Mouse (Mus musculus) Muller cell, postnatal 12 days (primary cell): ENCODE results near the gene Hoxa11.

Source experiments
- DNase-seq: peaks from one replicate; pipeline ENCODE4 v3.0.0-alpha.2; 2015; ENCODE audit errors: inconsistent ontology term

The Hoxa11 gene

GRCm38 (mm10) chr6:52245757-52246142 lies at the start of gene Hoxa11:
Gene Hoxa11, minus strand, starts transcription at chr6:52245810.
- no peak for DNase-seq

GRCm38 (mm10) chr6:52294616-52295015 lies 49.0 kb upstream of the Hoxa11 start:
- no peak for DNase-seq

DNA sequence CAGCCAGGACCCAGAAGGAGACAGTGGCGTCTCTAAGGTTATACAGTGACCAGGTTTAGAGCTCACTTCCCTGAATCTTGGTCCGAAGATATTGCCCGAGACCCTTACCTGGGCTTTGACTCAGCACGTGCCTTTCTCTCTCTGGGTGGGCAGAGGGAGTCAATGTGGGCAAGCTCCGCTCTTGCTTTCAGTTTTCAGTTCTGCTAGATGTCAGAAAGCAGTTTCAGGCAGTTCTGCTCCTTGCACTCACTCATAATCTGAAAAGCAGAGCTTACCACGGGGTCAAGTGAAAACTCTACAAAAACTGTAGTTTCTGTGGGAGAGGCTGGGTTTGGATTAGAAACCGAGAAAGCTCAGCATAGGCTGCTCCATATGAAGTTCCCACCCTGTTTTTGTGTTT lies 46.7 kb upstream of the Hoxa11 start:
- no peak for DNase-seq

DNA sequence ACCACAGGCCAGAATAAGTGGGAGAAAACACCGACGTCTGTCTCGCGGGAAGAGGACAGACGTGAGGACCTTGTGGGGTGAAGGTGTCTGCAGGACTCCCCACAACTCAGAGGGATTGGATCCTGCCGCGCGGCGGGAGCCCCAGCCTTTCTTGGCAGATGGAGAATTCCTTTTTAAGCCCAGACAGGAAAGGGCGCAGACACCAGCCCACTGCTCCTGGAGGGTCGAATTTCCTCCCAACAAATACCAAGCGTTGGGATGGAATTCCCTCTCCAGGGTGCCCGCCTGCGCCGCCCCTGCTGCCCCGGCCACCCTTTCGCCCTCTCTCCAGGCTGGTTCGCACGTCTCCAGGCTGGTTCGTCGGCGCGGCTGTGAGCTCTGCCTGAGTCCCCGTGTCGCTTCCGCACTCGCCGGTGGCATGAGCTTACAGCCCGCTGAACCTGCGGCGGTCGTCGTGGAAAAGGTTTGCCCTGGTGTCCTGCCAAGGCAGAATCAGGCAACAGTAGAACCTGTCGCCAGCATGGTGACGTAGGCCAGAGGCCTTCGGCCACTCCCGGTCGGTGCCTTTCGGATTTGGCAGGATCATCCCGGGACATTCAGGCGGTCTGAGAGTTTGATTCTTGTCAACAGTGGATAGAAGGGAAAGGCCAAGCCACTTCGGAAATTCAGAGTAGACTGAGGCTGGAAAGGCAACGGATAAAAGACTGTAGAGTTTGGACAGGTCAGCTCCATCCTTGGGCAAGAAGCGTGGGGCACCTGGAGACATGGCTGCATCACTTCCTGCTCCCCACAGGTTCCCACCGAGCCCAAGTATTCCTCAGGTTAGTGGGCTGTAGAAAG lies 45.6 kb upstream of the Hoxa11 start:
- no peak for DNase-seq

DNA sequence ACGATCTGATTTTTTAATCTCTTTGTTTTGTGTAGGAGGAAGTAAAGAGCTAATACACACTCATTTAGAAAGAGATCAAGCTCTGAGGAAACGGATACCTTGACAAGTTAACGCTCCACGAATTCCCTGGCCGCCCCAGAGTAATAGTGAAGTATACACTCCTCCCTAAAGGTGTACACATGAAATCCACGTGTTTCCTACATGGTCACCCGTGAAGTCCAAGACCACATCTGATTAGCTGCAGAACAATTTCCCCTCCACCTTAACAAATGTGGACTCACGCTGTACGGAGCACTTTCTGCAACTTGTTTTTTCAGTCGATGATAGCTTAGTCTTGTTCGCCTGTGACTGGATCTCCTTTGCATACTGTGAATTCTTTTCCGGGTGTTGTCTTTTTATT lies 44.6 kb upstream of the Hoxa11 start:
- no peak for DNase-seq

- DNase-seq = no peak
Measured at GRCm38 (mm10) chr6:52283896-52284295, 38.3 kb upstream of the Hoxa11 start.

GRCm38 (mm10) chr6:52281084-52281483 lies 35.5 kb upstream of the Hoxa11 start:
- no peak for DNase-seq

DNA sequence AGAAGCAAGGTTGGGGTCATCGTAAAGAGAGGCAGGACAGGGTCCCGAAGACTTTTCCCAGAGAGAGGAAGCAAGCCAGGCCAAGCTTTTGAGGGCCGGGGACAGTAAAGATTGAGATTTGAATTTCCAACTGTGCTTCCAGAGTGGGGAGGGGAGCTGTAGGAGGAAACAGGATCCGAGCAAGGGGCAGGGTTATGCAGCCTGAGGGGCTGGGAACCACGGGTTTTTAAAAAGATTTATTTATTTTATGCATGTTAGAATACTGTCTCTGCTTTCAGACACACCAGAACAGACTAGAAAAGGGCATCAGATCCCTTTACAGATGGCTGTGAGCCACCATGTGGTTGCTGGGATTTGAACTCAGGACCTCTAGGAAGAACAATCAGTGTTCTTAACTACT lies 31.3 kb upstream of the Hoxa11 start:
- DNase-seq = no peak

DNA sequence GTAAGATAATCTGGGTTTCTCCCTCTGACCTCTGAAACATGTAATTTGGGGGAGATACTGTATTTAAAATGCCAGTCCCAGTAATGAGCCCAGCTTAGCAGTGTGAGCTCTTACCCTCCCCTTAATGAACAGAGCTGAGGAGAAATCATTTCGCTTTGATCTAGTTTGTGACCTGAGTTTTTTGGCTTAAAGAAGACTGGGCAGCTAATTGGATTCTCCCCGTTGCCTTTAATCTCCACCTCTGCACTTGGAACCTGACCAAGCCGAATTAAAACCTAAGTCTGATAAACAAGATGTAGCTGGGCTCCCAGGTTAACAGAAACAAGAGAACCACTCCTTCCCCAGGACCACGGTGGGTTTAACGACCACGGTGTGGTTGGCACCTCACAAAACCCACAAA lies 30.8 kb upstream of the Hoxa11 start:
- no peak for DNase-seq

GRCm38 (mm10) chr6:52275563-52276280 lies 30.1 kb upstream of the Hoxa11 start:
- DNase-seq = no peak

- no peak for DNase-seq
Measured at GRCm38 (mm10) chr6:52274576-52274975, 29.0 kb upstream of the Hoxa11 start.

GRCm38 (mm10) chr6:52273656-52274280 lies 28.2 kb upstream of the Hoxa11 start:
- no peak for DNase-seq

DNA sequence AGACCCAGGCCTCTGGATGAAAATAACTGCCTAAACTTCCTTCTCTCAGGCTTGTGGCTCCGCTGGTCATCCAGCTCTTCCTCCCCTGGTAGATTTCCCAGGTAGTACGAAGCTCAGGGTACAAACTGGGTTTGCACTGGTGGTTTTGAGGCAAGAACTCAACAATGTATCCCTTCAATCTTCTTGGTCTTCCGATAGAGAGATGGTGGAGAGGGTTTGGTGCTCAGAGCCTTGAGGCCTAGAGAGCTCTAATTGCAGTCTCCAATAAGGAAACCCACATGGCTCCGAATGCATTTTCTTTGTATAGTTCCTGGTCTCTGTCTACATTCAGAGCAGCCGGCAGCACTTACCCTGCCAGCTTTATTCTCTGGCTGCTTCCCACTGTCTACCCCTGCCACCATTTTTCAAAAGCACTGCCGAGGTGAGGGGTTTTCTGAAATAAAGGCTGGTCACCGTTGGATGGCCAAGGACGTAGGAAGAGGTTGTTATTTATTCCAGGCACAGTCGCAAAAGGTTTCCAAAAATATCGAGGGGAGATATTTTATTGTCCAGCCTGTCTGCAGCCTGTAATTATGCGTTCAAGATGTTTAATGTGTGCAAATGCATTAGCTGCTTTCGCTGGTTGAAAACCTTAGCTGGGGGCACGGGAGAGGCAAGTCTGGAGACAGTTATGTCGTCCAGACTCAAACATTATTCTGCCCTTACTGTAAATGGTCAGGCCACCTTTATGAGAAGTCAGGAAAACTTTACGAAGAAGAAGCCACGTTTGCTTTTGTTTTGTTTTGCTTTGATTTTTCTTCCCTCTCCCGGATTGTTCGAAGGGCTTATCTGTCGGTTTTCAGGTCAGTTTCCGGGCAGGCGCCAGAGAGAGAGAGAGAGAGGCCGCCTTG lies 27.4 kb upstream of the Hoxa11 start:
- no peak for DNase-seq

DNA sequence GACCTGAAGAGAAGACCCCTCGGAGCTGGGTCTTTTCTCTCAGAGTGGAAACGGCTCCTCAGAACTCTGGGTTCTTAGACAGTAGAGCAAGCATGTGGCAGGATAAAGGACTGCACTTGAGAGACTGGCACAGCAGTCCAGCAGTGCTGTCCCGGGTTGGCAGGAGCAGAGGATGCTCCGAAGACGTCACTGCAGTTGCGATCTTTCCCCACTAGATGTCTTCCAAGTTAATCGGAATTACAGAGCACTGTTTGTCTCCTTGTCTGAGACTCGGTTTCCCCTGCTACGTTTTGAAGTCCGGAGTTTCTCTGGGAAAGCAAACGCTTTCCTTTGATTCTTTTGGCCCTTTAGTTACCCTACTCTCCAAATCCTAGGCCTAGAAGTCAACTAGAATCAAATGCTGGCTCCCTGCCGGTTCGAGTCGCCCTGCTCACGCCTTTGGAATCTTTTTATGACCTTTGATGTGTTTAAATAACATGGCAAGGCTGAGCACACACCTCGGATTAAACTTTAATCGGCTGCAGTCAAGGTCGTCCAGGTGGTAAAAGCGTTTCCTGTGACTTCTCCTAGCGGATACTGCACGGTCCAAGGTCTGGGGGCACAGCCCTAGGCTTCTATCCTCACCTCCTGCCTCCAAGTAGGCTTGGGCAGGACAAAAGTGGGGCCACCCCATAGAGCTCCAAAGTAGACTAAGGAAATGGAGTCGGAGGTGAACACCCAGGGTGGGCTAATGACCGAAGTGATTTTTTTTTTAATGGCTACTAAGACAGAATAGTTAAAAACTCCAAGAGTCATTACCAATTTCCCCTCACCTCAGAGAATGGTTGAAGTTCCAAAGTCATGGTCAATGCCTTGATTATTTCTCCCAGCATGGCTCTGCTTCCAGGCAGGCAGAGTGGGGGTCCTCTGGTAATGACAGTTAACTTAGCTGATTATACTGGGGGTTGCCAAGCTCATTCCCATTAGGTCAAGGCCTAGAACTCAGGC lies 25.2 kb upstream of the Hoxa11 start:
- DNase-seq = no peak

DNA sequence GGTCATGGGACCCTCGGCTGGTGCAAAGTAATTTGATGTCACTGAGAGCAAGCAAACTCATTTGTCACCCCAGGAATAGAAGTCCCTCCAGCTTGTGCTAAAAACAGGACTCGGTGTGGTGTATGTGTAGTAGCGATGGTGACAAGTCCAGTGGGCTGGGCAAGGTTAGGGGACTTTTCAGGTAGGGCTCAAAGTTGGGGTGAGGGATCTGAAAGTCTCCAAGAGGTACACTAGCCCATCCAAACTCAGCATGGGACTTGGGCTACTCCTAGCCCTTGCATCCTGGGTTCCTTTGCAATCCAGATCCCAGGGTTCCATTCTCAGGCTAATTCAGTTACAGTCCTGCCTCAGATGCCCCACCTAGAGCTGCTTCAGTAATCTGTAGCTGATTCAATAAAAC lies 23.1 kb upstream of the Hoxa11 start:
- DNase-seq = no peak

GRCm38 (mm10) chr6:52268341-52268740 lies 22.7 kb upstream of the Hoxa11 start:
- DNase-seq = no peak

DNA sequence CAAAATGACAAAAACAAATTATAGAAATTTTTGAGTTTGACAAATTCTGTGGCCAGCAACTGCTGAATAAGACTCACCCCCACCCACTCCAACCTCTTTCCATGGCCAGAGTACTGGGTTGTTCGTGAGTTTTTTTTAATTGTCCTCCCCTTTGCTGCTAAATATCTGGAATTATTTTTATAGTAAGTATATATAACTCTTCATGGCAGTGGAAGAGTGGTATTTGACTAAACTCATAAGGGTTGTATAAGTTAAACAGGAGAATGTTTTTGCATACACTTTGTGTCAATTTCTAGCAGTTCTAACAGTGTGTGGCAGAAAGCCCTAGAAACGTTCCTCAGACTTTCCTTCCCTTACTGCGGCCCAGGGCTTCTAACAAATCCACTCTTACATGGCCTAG lies 22.1 kb upstream of the Hoxa11 start:
- no peak for DNase-seq

- DNase-seq = no peak
Measured at GRCm38 (mm10) chr6:52267221-52267620, 21.6 kb upstream of the Hoxa11 start.

DNA sequence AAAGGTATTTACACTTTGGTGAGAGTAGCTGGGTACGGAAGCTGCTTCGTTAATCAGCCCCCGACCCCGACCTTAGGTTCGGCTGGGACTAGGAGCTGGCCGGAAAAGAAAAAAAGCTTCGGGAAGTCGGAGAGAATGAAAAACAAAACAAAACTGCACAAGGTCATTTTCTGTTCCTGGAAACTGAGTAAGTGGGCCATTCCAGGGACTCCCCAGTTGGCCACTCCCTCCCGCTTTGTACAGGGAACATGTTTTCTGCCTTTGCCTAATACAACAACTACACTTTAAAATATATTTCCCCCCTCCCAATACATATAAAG lies 21.0 kb upstream of the Hoxa11 start:
- no peak for DNase-seq

GRCm38 (mm10) chr6:52265913-52266665 lies 20.5 kb upstream of the Hoxa11 start:
- no peak for DNase-seq
